Mouse (Mus musculus): ENCODE measurements around the gene Gabrb1. TPM values are rescaled to one million over a fixed set of nuclear protein-coding genes. Genes with fewer than 3 reads are reported as not detected.

The Gabrb1 gene
- polyA plus RNA-seq, 1 experiment from 2014 or later = 2.1 TPM

DNA sequence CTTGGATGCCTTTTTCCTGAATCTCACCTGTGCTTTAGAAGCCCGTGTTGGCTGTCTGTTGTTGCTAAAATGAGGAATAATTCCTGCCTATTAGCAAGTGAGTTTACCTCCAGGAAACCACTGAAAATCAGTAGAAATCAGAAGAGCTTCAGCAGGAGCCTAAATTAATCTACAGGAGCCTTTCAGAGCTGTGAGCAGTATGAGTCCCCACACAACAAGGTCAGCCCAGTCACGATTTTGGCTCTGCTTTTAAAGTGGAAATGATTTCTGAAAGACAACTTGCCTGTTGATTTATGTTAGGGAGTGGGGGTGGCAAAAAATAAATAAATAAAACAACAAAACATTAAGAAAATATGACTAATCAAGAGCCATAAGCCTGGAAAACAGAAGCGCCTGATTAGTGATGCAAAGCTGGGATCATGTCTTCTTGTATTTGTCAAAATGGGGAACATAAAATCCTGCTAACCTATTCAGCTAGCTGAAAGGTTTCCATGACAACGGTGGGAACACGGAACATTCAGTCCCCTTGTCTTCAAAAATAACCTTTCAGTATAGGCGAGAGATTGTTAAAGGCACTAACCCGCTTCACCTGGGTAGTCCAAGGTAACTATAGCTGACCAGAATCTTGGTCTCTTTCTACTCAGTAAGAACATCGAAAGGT, 312.4 kb downstream of the Gabrb1 start:
- Histone ChIP-seq H3K4me2 (replicated peaks) (no peak overlapping the region), H3K27me3 (replicated peaks) (no peaks in the 10 kb centered on the region), H3K27ac (no peak overlapping the region), H3K9me3 (no peaks in the 10 kb centered on the region), H3K4me1 (no peaks in the 10 kb centered on the region), H3K4me3 (no peak overlapping the region), H3K36me3 (no peaks in the 10 kb centered on the region), H3K9ac (no peak overlapping the region)
- ATAC-seq (ENCODE audit: low FRiP score, low read depth) = no peak
- 61% methylated on average over 8 of the region's 8 CpGs for WGBS

DNA sequence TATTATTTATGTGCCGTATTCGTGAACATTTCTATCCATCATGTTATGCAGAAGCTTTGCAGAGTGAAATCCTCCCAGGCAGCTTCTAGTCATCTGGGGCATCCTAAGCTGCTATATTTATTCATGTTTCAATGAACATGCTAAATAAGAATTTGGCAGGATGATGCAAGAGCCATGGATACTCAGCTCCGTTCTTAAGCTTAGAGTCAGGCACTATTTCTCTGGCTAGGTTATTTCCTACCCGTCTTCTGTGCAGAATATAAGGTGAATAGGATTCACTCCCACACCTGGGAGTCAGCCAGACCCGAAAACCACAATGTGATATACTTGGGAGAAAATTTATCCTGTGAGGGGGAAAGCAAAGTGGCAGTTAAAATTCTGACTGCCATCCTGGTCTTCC, 314.9 kb downstream of the Gabrb1 start:
- WGBS = 78% methylated on average over 5 of the region's 5 CpGs

DNA sequence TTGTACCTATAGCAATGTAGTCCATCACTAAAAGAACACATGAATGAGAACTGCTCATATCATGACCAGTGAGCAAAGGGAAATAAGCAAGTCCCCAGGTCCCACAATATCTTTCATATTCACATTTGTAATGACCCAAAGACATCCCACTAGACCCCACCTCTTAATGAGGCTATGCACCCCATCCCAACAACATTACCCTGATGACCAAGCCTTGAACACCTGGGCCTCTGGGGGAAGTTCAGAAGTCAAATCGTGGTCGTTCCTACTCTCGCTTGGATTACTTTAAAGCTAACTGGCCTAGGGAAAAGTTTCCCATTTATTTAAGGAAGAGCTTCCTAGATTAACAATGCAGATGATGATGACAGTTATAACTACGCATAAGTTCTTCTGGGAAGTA, 318.2 kb downstream of the Gabrb1 start:
- Histone ChIP-seq H3K9ac (no peak overlapping the region), H3K4me3 (no peak overlapping the region), H3K36me3 (no peaks in the 10 kb centered on the region), H3K27me3 (replicated peaks) (no peaks in the 10 kb centered on the region), H3K27ac (no peak overlapping the region), H3K4me1 (no peaks in the 10 kb centered on the region), H3K9me3 (no peaks in the 10 kb centered on the region), H3K4me2 (replicated peaks) (no peak overlapping the region)
- peak; percentile 45; the same call in 1 of the 2 replicates for ATAC-seq (ENCODE audit: low FRiP score, low read depth)
- 69% methylated on average over 4 of the region's 4 CpGs for WGBS

More for the DNA sequence above, 314.9 kb downstream of the Gabrb1 start:
- Histone ChIP-seq H3K27ac (no peak overlapping the region), H3K4me1 (no peaks in the 10 kb centered on the region), H3K9ac (no peak overlapping the region), H3K36me3 (no peaks in the 10 kb centered on the region), H3K4me3 (no peak overlapping the region), H3K4me2 (replicated peaks) (no peak overlapping the region), H3K9me3 (no peaks in the 10 kb centered on the region), H3K27me3 (replicated peaks) (no peaks in the 10 kb centered on the region)
- no peak for ATAC-seq (ENCODE audit: low FRiP score, low read depth)

DNA sequence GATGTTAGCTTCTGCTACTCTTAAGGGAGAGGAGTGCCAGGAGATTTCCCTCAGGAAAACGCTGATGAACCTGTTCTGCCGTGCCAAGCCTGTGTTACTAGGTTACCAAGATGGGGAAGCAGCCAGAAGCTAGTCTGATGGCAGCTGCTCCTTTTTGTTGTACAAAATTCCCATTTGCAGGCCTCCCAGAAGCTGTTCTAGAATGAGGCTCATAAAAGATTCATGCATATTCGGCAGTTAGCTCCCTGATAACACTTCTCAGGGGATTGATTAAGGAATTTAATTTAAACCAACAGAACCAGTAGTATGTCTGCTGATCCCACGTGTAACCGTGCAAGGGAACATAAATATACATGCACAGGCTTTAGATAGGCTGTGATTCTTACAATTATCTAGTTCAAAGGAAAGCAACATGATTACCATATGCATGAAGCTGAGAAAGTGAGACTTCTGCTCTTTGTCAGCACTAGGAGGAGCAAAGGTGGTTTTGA, 318.7 kb downstream of the Gabrb1 start:
- H3K36me3 ChIP-seq = no peaks in the 10 kb centered on the region
- 26% methylated on average over 5 of the region's 5 CpGs for WGBS
- H3K4me1 ChIP-seq = no peaks in the 10 kb centered on the region
- H3K27me3 ChIP-seq (replicated peaks) = no peaks in the 10 kb centered on the region
- no peak overlapping the region for H3K27ac ChIP-seq
- ATAC-seq (ENCODE audit: low FRiP score, low read depth) = peak; percentile 92
- H3K9ac ChIP-seq = no peak overlapping the region
- no peak overlapping the region for H3K4me2 ChIP-seq (replicated peaks)
- H3K9me3 ChIP-seq = no peaks in the 10 kb centered on the region
- no peak overlapping the region for H3K4me3 ChIP-seq

DNA sequence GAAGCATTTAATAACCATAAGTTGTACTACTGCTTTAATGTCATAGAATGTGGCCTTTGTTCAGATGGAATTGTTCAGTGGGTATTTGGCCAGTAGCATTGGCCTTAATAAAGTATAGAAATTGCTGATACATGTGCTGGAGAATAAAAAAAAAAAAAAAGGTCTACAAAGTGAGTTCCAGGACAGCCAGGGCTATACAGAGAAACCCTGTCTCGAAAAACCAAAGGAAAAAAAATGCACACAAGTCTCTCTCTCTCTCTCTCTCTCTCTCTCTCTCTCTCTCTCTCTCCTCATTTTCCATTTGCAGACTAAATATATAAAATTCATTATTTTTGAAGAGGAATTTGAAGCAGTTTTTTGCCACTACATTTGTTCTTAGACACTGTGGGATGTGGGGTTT, 328.6 kb downstream of the Gabrb1 start:
- WGBS = 73% methylated on average over 1 of the region's 1 CpGs
- Histone ChIP-seq H3K27ac (no peak overlapping the region), H3K9me3 (no peaks in the 10 kb centered on the region)

DNA sequence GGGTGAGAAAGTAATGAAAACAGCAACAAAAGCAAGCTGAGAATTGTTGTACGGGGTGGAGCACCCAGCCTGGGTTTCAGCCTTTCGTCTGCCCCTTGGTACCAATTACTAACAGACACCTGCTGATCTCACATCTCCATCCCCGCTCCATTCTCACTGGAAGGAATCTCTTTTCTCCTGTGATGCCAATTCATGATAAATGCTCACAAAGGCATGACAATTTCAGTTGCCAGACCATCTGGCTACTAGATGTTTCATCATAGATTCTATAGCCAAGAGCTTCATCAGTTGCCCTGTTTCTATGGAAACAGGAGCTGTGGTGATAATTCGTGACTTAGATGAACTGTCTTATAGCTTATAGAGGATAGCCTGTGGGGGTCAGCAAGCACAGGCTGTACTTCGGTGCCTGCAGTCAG, 329.1 kb downstream of the Gabrb1 start:
- Histone ChIP-seq H3K4me1 (peaks cover 4% of the 10 kb centered on the region; the same call in 1 of the 2 replicates), H3K9me3 (no peaks in the 10 kb centered on the region), H3K9ac (no peak overlapping the region), H3K27me3 (replicated peaks) (no peaks in the 10 kb centered on the region), H3K4me3 (no peak overlapping the region), H3K36me3 (no peaks in the 10 kb centered on the region), H3K4me2 (replicated peaks) (no peak overlapping the region), H3K27ac (no peak overlapping the region)
- ATAC-seq (ENCODE audit: low FRiP score, low read depth) = peak; percentile 63; the same call in 1 of the 2 replicates
- 16% methylated on average over 5 of the region's 5 CpGs for WGBS

More for the DNA sequence above, 328.6 kb downstream of the Gabrb1 start:
- Histone ChIP-seq H3K27me3 (replicated peaks) (no peaks in the 10 kb centered on the region), H3K36me3 (no peaks in the 10 kb centered on the region), H3K9ac (no peak overlapping the region), H3K4me1 (peaks cover 4% of the 10 kb centered on the region; the same call in 1 of the 2 replicates), H3K4me3 (no peak overlapping the region), H3K4me2 (replicated peaks) (no peak overlapping the region)
- no peak for ATAC-seq (ENCODE audit: low FRiP score, low read depth)

DNA sequence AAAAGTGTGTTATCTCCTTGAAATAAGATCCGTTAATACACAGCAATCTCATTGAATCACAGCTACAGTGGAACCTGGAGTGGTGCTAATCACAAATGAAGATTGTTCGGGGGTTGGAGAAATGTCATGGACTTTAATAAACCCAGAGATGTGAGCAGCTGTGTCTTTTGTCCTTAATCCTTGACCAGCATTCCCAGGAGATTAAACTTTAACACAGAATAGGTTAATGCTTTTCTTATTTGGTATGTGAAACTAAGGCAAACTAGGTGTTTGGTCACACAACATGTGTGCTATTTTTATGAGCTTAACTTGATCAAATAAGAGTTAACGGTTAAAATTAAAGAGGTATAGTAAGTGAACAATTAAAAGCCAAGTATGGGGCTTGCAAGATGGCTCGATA, 341.6 kb downstream of the Gabrb1 start:
- WGBS = 77% methylated on average over 4 of the region's 4 CpGs
- no peak overlapping the region for H3K4me3 ChIP-seq
- H3K9ac ChIP-seq = no peak overlapping the region
- H3K27ac ChIP-seq = no peak overlapping the region
- H3K36me3 ChIP-seq = no peaks in the 10 kb centered on the region
- no peaks in the 10 kb centered on the region for H3K9me3 ChIP-seq
- no peak for ATAC-seq (ENCODE audit: low FRiP score, low read depth)
- H3K4me2 ChIP-seq (replicated peaks) = no peak overlapping the region
- H3K4me1 ChIP-seq = no peaks in the 10 kb centered on the region
- H3K27me3 ChIP-seq (replicated peaks) = no peaks in the 10 kb centered on the region

DNA sequence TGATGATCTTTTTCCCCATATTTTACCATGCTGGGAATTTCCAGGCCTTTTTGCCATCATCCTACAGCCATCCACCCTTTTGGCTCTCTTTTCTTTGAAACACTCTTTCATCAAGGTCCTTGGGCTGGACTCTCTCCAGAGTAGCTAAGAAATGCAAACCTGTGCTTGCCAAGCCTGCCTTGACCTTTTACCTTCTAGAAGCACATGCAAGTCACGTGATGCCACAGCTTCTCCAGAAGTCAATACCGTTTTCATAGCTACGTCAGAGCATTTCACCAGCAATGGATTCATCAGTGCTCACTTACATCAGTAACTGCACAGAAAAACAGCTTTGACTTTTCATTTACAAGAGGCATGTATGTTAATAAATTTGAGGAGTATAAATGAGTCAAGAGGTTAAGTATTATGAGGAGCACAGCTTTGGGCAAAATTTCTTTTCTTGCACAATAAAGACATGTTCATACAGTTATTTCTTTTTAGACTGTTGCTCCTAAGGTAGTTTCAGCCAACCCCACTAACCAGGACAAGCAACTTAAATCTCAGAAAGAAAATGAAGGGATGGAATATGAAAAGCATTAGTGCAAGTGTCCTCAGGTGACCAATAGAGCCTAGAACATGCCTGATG, 346.0 kb downstream of the Gabrb1 start:
- H3K9me3 ChIP-seq = no peaks in the 10 kb centered on the region
- no peaks in the 10 kb centered on the region for H3K4me1 ChIP-seq
- H3K4me2 ChIP-seq (replicated peaks) = no peak overlapping the region
- 91% methylated on average over 3 of the region's 3 CpGs for WGBS
- no peaks in the 10 kb centered on the region for H3K27me3 ChIP-seq (replicated peaks)
- no peak overlapping the region for H3K4me3 ChIP-seq
- no peak for ATAC-seq (ENCODE audit: low FRiP score, low read depth)
- H3K27ac ChIP-seq = no peak overlapping the region
- no peak overlapping the region for H3K9ac ChIP-seq
- no peaks in the 10 kb centered on the region for H3K36me3 ChIP-seq

DNA sequence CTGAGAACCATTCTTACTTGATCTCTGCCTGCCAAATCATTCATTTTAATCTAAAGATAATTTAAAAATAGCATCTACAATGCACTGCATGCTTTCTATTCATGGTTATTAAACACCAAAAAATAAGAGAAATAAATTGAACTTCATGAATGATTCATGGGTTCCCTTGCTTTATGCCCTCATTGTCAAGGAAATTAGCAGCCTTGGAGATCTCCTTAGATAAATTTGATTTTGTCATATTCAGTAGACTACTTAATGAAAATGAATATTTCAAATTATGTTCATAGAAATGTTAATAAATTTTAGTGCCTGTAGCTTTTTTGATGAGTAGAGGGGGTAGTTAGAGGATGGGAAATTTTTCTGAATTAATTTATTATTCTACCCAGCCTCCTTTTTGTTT, 379.0 kb downstream of the Gabrb1 start:
- H3K9ac ChIP-seq = no peak overlapping the region
- no peaks in the 10 kb centered on the region for H3K36me3 ChIP-seq
- no peaks in the 10 kb centered on the region for H3K4me1 ChIP-seq
- H3K9me3 ChIP-seq = no peaks in the 10 kb centered on the region
- no peak overlapping the region for H3K4me2 ChIP-seq (replicated peaks)
- no peak overlapping the region for H3K4me3 ChIP-seq
- no peak overlapping the region for H3K27ac ChIP-seq
- no peaks in the 10 kb centered on the region for H3K27me3 ChIP-seq (replicated peaks)
- ATAC-seq (ENCODE audit: low FRiP score, low read depth) = no peak

DNA sequence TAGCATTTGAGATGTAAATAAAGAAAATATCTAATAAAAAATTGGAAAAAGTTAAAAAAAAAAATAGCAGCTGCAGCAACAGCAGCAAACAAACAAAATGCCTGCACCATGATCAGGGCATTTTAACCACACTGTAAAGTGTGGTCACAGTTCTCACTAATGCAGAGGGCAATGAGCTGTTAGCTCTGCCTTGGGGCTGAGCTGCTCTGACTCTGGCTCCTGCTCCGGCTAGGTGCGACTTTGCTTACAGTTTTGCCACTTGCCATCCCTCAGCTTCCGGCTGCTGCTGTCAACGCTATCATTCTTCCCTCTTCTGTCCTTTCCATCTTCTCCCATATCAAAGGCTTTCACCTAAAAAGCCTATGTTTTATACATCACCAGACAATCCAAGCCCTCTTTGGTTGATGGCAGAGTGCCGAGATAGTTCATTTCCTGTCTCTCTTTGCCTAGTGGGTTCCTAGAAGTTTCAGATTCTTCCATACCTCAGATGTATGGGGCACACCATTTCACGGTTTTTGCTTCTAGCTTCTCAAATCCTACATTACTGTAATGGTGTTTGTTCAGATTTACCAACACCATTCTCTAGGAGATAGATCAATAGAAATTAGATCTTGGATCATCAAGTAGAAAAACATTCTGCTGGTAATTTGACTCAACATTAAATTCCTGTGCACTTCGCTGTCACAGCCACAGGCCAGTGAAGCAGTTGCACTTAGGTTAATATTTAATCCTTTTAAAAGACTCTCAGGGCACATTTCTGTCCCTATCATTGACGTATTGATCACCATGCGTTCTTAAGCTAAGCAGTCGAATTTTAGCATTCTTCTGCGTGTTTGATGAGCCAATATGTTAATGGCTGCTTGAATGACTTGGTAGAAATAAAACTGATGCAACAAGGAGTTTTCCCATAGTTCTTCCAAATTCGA, 385.6 kb downstream of the Gabrb1 start:
- H3K4me1 ChIP-seq = no peaks in the 10 kb centered on the region
- H3K4me2 ChIP-seq (replicated peaks) = no peak overlapping the region
- H3K9me3 ChIP-seq = no peaks in the 10 kb centered on the region
- no peaks in the 10 kb centered on the region for H3K36me3 ChIP-seq
- no peak for ATAC-seq (ENCODE audit: low FRiP score, low read depth)
- no peaks in the 10 kb centered on the region for H3K27me3 ChIP-seq (replicated peaks)
- WGBS = 76% methylated on average over 12 of the region's 12 CpGs
- H3K27ac ChIP-seq = no peak overlapping the region
- H3K9ac ChIP-seq = no peak overlapping the region
- H3K4me3 ChIP-seq = no peak overlapping the region

DNA sequence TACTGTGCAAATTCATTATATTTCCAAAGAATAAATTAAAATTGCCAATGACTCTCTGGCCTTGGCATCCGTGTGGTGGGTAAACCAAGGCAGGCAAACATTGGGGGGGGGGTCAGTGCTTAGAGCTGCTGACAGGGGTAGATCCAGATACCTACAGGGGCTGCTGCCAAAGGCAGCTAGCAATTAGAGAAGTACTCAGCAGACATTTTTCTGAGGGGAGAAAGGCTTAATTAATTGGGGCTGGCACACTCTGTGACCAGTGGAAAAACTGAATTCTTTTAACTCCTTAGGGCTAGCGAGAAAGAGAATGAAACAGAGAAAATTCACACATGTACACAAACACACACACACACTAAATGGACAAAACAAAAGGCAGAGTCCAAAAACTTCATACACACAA, 388.3 kb downstream of the Gabrb1 start:
- no peaks in the 10 kb centered on the region for H3K27me3 ChIP-seq (replicated peaks)
- H3K4me2 ChIP-seq (replicated peaks) = no peak overlapping the region
- H3K36me3 ChIP-seq = no peaks in the 10 kb centered on the region
- H3K27ac ChIP-seq = no peak overlapping the region
- no peak overlapping the region for H3K9ac ChIP-seq
- no peak overlapping the region for H3K4me3 ChIP-seq
- no peaks in the 10 kb centered on the region for H3K9me3 ChIP-seq
- WGBS = 94% methylated on average over 2 of the region's 2 CpGs
- no peak for ATAC-seq (ENCODE audit: low FRiP score, low read depth)
- H3K4me1 ChIP-seq = no peaks in the 10 kb centered on the region

DNA sequence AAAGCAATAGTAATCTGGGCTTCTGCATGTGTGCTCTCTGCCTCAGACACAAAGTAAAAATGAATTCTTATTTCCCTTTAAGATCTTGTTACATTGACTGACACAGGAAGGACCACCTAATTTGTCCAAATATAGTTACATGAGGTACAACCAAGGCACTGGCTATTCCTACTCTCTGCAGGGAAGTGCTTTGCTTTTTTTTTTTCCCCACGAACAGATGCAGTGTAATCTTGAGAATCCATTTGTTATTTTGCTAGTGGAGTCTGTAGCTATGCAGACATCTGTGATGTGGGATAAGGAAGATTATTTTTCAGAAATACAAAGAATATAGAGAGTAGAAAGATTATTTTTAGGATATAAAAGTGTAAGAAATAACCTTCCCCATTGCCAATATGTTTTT, 406.2 kb downstream of the Gabrb1 start:
- Histone ChIP-seq H3K4me3 (no peak overlapping the region), H3K9me3 (no peaks in the 10 kb centered on the region), H3K4me1 (no peaks in the 10 kb centered on the region), H3K9ac (no peak overlapping the region), H3K27ac (no peak overlapping the region), H3K27me3 (replicated peaks) (no peaks in the 10 kb centered on the region), H3K4me2 (replicated peaks) (no peak overlapping the region), H3K36me3 (no peaks in the 10 kb centered on the region)
- 75% methylated on average over 1 of the region's 1 CpGs for WGBS
- ATAC-seq (ENCODE audit: low FRiP score, low read depth) = no peak
